Mouse (Mus musculus) midbrain, embryonic 16.5 days (tissue): ENCODE measurements at regions not wholly inside any gene's neighbourhood (a gene's known extent, or its start where the extent isn't known, plus 50 kb on each side); places are given as distances from the start of the nearest gene placed in this dataset.

Experiments
- ATAC-seq: fragments of 200-750 bp; cut with Nextera tagmentation; 2 replicates; pipeline ENCODE4 v1.8.0; 2017; ENCODE audit warnings: moderate TSS enrichment
- H3K27ac ChIP-seq: fragments of 300-500 bp; sonication (generic); 2 replicates; pipeline ENCODE4 v1.5.1; 2014; ENCODE audit warnings: mild to moderate bottlenecking, low read length, mixed read lengths
- H3K27me3 ChIP-seq: fragments of 300-500 bp; sonication (generic); 2 replicates; pipeline ENCODE4 v1.6.1; 2014; ENCODE audit warnings: low read depth, low read length, mixed read lengths; ENCODE audit not compliant: control insufficient read depth, insufficient read depth
- H3K36me3 ChIP-seq: fragments of 300-500 bp; sonication (generic); 2 replicates; pipeline ENCODE4 v1.6.1; 2014; ENCODE audit warnings: mild to moderate bottlenecking, low read length, moderate library complexity, mixed read lengths; ENCODE audit not compliant: control insufficient read depth, insufficient read depth
- H3K4me1 ChIP-seq: fragments of 300-500 bp; sonication (generic); 2 replicates; pipeline ENCODE4 v1.6.1; 2014; ENCODE audit warnings: mild to moderate bottlenecking, low read length, mixed read lengths; ENCODE audit not compliant: control insufficient read depth, insufficient read depth
- H3K4me2 ChIP-seq: fragments of 300-500 bp; sonication (generic); 2 replicates; pipeline ENCODE4 v1.6.1; 2014; ENCODE audit warnings: mild to moderate bottlenecking, low read length, mixed read lengths
- H3K4me3 ChIP-seq: fragments of 300-500 bp; sonication (generic); 2 replicates; pipeline ENCODE4 v1.5.1; 2014; ENCODE audit warnings: low read depth, mild to moderate bottlenecking, low read length, moderate library complexity, mixed read lengths
- H3K9ac ChIP-seq: fragments of 300-500 bp; sonication (generic); 2 replicates; pipeline ENCODE4 v1.6.1; 2014; ENCODE audit warnings: low read depth, low read length, mixed read lengths
- H3K9me3 ChIP-seq: fragments of 300-500 bp; sonication (generic); replicated peaks from 2 replicates; pipeline ENCODE4 v1.6.1; 2014; ENCODE audit warnings: mild to moderate bottlenecking, low read length, mixed read lengths; ENCODE audit not compliant: control insufficient read depth, poor library complexity, severe bottlenecking
- WGBS: fragments of 180-500 bp; shearing (Covaris S2); extraction: QIAGEN DNeasy Blood & Tissue Kit; methylation state at CpG from one replicate; pipeline ENCODE4 v1.1.7; 2014; 5-methylcytosine and 5-hydroxymethylcytosine counted together

DNA sequence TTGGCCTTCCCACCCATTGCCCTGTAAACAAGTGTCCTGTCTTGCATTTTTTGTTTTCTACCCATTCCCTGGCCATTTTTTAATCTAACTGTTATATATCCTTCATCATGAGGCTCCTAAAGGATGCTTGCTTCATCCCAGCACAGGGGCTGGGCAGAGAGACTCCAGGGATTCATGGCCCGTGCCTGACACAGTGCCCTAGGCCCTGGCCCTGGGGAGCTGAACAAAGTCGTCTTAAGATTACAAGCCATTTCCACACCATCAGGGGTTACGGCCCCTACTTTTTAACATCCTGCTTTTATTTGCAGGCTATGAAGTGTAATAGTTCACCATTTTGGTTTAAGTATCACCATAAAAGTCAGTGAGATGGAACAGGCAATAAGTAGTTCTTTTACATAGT lies 339.5 kb downstream of the Gm826 start:
- H3K9ac ChIP-seq: no peak overlapping the region
- H3K4me2 ChIP-seq: no peak overlapping the region
- no peaks in the 10 kb centered on the region for H3K27me3 ChIP-seq
- ATAC-seq: no peak
- no peaks in the 10 kb centered on the region for H3K9me3 ChIP-seq
- no peak overlapping the region for H3K27ac ChIP-seq
- H3K4me3 ChIP-seq: no peak overlapping the region
- H3K36me3 ChIP-seq: no peaks in the 10 kb centered on the region
- no peaks in the 10 kb centered on the region for H3K4me1 ChIP-seq
- 72% methylated on average over 3 of the region's 3 CpGs for WGBS

DNA sequence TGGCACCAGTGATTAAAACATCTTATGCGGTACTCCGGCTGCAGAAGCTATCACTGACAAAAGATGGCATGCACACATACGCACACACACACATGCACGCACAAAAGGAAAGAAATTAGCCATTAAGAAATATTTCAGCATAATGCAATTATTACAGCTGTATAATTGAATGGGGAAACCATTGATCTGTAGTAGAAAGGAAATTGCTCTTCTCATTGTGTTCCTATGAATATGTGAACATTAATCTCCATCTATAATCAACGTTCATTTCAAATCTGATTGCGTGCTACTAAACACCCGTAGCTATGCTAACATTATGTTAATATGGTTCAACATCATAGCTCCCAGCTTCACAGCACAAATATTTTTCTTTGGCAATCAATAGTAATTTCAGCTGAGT lies 347.2 kb downstream of the Gm826 start:
- WGBS: 70% methylated on average over 7 of the region's 7 CpGs
- no peak overlapping the region for H3K4me3 ChIP-seq
- no peaks in the 10 kb centered on the region for H3K36me3 ChIP-seq
- H3K27me3 ChIP-seq: no peaks in the 10 kb centered on the region
- no peaks in the 10 kb centered on the region for H3K4me1 ChIP-seq
- H3K9ac ChIP-seq: no peak overlapping the region
- no peaks in the 10 kb centered on the region for H3K9me3 ChIP-seq
- ATAC-seq: no peak
- no peak overlapping the region for H3K27ac ChIP-seq
- no peak overlapping the region for H3K4me2 ChIP-seq

DNA sequence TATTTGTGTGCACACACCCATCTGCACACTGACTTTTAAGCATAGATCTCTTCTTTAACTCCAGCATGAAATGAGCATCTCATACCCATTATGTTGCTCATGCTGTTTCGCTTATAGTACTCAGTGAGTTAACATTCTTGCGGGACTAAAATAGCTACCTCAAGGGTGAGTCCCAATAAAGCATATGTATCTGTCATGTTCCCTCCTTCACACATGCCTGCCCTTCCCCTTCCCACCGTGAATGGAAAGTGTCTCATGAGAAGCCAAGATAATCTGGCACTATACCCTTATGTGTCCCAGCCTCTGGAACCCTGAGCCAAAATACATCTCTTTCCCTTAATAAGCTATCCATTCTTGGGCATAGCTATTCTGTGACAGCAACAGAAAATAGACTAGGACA lies 352.3 kb downstream of the Gm826 start:
- H3K27ac ChIP-seq: no peak overlapping the region

DNA sequence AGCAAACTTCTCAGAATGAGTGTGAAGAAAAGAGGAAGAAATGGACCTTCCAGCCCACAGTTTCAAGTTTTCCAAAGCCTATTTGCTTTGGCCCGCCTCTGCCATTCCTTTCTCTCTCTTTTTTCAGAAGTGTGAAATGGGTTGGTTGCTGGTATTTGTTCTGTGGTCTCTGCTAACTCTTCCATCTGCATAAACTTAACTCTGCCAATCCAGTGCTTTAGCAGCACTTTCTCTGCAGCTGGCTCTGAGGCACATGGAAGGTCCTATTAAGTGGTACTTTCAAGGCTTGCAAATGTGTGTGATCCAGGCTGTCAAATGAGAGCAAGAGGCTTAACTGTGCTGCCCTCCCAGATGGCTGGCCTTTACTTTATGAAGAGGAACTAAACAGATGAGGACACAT lies 383.6 kb downstream of the Gm826 start:
- Histone ChIP-seq H3K9me3 (no peaks in the 10 kb centered on the region), H3K4me1 (no peaks in the 10 kb centered on the region), H3K27ac (no peak overlapping the region), H3K36me3 (no peaks in the 10 kb centered on the region), H3K4me3 (no peak overlapping the region), H3K27me3 (no peaks in the 10 kb centered on the region), H3K9ac (no peak overlapping the region), H3K4me2 (no peak overlapping the region)
- ATAC-seq: no peak
- WGBS: 73% methylated on average over 1 of the region's 1 CpGs

More for the DNA sequence above, 352.3 kb downstream of the Gm826 start:
- no peak overlapping the region for H3K4me3 ChIP-seq
- no peaks in the 10 kb centered on the region for H3K4me1 ChIP-seq
- H3K9me3 ChIP-seq: no peaks in the 10 kb centered on the region
- no peaks in the 10 kb centered on the region for H3K27me3 ChIP-seq
- no peak overlapping the region for H3K9ac ChIP-seq
- 97% methylated on average over 3 of the region's 3 CpGs for WGBS
- no peak overlapping the region for H3K4me2 ChIP-seq
- ATAC-seq: no peak
- no peaks in the 10 kb centered on the region for H3K36me3 ChIP-seq

DNA sequence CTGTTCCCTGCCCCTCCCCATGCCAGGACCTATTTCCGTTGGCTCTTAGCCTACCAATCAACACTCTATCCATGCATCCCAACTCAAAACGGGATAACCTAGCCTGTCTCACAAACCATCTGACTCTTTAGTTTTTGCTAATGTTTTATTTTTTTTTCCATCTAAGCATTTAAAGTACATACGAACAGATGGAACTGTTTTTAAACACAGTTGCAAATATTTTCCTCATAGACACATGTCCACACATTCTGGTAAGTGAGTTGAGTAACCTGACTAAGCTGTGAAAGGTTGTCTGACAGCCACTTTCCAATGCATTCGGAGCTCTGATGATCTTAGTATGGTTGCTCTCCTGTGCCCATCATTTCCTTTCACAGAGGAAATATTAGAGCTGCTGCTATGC lies 384.9 kb downstream of the Gm826 start:
- Histone ChIP-seq H3K9ac (no peak overlapping the region), H3K4me2 (no peak overlapping the region), H3K4me1 (no peaks in the 10 kb centered on the region), H3K4me3 (no peak overlapping the region), H3K36me3 (no peaks in the 10 kb centered on the region), H3K27me3 (no peaks in the 10 kb centered on the region), H3K27ac (no peak overlapping the region), H3K9me3 (no peaks in the 10 kb centered on the region)
- 91% methylated on average over 4 of the region's 4 CpGs for WGBS
- ATAC-seq: no peak

DNA sequence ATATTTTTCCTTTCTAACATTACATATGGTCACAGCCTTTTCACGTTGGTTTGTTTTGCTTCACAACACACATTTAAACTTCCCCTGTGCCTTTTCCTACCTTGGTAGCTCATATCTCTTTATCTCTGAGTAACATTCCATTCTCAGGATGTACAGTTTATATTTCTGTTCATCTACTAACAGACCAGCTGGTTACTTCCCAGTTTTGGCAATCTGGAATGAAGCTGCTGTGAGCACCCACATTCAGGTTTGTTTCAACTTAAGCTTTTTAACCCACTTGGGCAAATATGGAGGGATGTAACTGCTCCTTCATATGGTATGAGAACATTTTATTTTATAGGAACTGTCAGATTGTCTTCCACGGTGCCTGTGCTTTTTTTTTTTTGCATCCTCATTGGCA lies 403.2 kb downstream of the Gm826 start:
- no peak overlapping the region for H3K4me2 ChIP-seq
- WGBS: 87% methylated on average over 2 of the region's 2 CpGs
- H3K27ac ChIP-seq: no peak overlapping the region
- ATAC-seq: no peak
- H3K36me3 ChIP-seq: no peaks in the 10 kb centered on the region
- H3K4me3 ChIP-seq: no peak overlapping the region
- no peak overlapping the region for H3K9ac ChIP-seq
- H3K27me3 ChIP-seq: no peaks in the 10 kb centered on the region
- no peaks in the 10 kb centered on the region for H3K4me1 ChIP-seq
- no peaks in the 10 kb centered on the region for H3K9me3 ChIP-seq

DNA sequence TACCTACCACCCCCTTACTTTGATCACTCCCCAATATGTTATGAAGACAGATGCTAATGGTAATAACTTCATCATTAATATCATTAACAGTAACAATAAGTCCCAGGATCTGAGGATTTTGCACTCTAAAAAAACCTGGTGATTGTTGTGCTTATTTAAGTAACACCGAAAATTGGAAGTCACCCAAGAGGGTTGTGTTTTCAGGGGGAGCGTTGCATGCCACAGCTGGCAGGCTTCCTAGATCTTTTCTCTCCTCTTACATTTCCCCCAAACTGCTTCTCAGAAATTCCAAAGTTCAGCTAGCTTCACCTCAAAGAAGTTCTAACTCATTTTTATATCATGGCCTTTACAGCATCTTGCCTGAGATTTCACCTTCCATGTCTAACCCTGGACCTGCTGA lies 444.3 kb downstream of the Gm826 start:
- H3K27ac ChIP-seq: no peak overlapping the region
- H3K4me2 ChIP-seq: no peak overlapping the region
- no peak overlapping the region for H3K4me3 ChIP-seq
- H3K36me3 ChIP-seq: no peaks in the 10 kb centered on the region
- no peak for ATAC-seq
- WGBS: 79% methylated on average over 2 of the region's 2 CpGs
- no peak overlapping the region for H3K9ac ChIP-seq
- no peaks in the 10 kb centered on the region for H3K4me1 ChIP-seq
- H3K9me3 ChIP-seq: no peaks in the 10 kb centered on the region
- no peaks in the 10 kb centered on the region for H3K27me3 ChIP-seq

DNA sequence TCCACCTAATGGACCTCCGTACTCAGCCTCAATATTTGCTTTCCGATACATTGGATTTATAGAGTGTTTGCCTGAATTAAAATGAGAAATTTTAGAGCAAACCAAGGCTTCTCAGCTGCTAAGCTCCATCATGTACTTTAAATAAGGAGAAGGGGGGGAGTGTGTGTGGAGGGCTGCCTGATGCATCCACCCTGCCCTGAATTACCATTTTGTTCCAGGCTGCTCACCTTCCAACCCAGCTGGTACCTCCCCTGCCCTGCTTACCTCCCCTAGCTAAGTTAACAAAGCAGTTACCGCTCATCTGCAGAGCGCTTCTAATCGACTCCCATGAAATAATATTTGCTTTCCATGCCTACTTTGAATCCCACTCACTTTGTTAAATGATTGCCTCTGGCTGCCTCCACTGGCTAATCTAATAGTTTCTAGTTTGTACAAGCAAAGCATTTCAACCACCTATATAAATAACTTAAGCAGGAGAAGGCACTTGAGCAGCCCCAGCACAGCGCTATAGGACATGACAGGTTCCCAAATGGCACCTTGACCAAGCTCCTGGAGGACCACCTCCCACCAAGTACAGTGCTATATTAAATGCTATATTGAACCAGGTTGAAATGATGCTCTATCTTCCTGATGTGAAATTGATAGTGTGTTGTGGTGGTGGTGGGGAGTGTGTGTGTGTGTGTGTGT lies 449.0 kb downstream of the Gm826 start:
- Histone ChIP-seq H3K9ac (no peak overlapping the region), H3K9me3 (no peaks in the 10 kb centered on the region), H3K27me3 (no peaks in the 10 kb centered on the region), H3K4me1 (no peaks in the 10 kb centered on the region), H3K4me3 (no peak overlapping the region), H3K27ac (no peak overlapping the region), H3K4me2 (no peak overlapping the region), H3K36me3 (no peaks in the 10 kb centered on the region)
- WGBS: 80% methylated on average over 6 of the region's 6 CpGs
- ATAC-seq: no peak

DNA sequence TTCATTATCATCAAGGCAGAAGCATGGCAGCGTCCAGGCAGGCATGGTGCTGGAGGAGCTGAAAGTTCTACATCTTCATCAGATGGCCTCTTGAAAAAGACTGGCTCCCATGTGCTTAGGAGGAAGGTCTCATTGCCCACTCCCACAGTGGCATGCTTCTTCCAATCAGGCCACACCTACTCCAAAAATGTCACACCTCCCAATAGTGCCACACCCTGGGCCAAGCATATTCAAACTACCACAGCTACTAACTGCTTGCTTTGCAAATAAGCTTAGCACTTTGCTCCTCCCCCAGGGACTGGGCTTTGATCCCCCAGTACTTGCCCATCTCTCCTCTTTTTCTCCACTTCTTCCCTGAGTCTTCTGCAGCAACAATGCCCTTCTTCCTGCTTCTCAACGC lies 467.0 kb downstream of the Gm826 start:
- no peaks in the 10 kb centered on the region for H3K4me1 ChIP-seq
- WGBS: 71% methylated on average over 2 of the region's 2 CpGs
- no peak overlapping the region for H3K4me2 ChIP-seq
- no peaks in the 10 kb centered on the region for H3K9me3 ChIP-seq
- no peak overlapping the region for H3K27ac ChIP-seq
- no peak for ATAC-seq
- no peaks in the 10 kb centered on the region for H3K27me3 ChIP-seq
- H3K36me3 ChIP-seq: no peaks in the 10 kb centered on the region
- no peak overlapping the region for H3K9ac ChIP-seq
- no peak overlapping the region for H3K4me3 ChIP-seq
